In the genomic region with DNA sequence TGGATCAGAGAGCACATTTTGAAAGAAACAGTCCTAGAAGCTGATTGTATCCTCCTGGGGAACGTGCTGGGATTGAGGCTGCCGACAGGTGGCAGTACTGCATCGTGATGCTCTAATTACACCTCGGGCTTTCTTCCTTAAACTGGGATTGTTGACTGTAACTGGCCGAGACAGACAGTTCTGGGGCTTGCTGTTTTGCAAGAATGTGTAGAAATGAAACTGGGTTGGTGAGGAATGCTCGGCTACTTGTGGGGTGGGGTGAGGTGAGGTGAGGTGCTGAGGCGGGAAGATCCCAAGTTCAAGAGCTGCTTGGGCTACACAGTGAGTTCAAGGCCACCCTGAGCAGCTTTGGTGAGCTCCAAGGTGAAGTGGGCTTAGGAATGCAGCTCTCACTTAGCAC, we compare ENCODE assay signal across 9 mouse cellular contexts. TPM values are rescaled to one million over a fixed set of nuclear protein-coding genes. Genes with fewer than 3 reads are reported as not detected.
DNase-seq lines count a peak whose midpoint lies in the region; ATAC-seq and TF ChIP-seq lines count a peak whose summit lies in the region.
"Had no signal": no experiment of that assay in that cellular context is flagged by ENCODE, and none has a peak within 500 bp of the region (broad histone marks: within the 10 kb centered on the region; RNA-seq: fewer than 3 reads in every experiment).

No protein-coding gene starts in this region.

- no peak overlapping the region for H3K4me2 ChIP-seq in embryonic facial prominence, embryonic 11.5 days (ENCODE audit: low read depth, low read length)
- H3K4me2 ChIP-seq in kidney, embryonic 16.5 days (replicated peaks; ENCODE audit: low read depth, low read length), result no peak overlapping the region
- H3K4me2 ChIP-seq in stomach, embryonic 14.5 days (replicated peaks; ENCODE audit: low read depth, low read length), result no peak overlapping the region
- H3K4me2 ChIP-seq: heart, embryonic 13.5 days had no signal

- no peaks in the 10 kb centered on the region for H3K27me3 ChIP-seq in embryonic facial prominence, embryonic 11.5 days (ENCODE audit: control insufficient read depth, insufficient read depth, low read length)
- no peaks in the 10 kb centered on the region for H3K27me3 ChIP-seq in heart, adult 2 months (ENCODE audit: control insufficient read depth, insufficient read depth, low read length)
- H3K27me3 ChIP-seq in kidney, embryonic 16.5 days (ENCODE audit: insufficient read depth, low read length), result no peaks in the 10 kb centered on the region
- H3K27me3 ChIP-seq in liver, adult 2 months (ENCODE audit: control insufficient read depth, insufficient read depth, low read length), result no peaks in the 10 kb centered on the region
- H3K27me3 ChIP-seq in stomach, embryonic 14.5 days (ENCODE audit: control insufficient read depth, insufficient read depth, low read length), result no peaks in the 10 kb centered on the region
- H3K27me3 ChIP-seq: heart, embryonic 13.5 days had no signal

- H3K9me3 ChIP-seq in embryonic facial prominence, embryonic 11.5 days (replicated peaks; ENCODE audit: control insufficient read depth, low read length), result no peaks in the 10 kb centered on the region
- H3K9me3 ChIP-seq in kidney, embryonic 16.5 days (ENCODE audit: low read length), result no peaks in the 10 kb centered on the region
- H3K9me3 ChIP-seq in stomach, embryonic 14.5 days (ENCODE audit: control insufficient read depth, low read depth, low read length), result no peaks in the 10 kb centered on the region

- H3K9ac ChIP-seq in embryonic facial prominence, embryonic 11.5 days (replicated peaks; ENCODE audit: low read length), result peak overlapping the region; percentile 26; the same call in 1 of the 2 replicates
- no peak overlapping the region for H3K9ac ChIP-seq in heart, adult 2 months (ENCODE audit: low read depth, low read length)
- H3K9ac ChIP-seq in kidney, embryonic 16.5 days (replicated peaks; ENCODE audit: low read length), result no peak overlapping the region
- H3K9ac ChIP-seq in liver, adult 2 months (ENCODE audit: low read depth, low read length), result no peak overlapping the region
- H3K9ac ChIP-seq in stomach, embryonic 14.5 days (replicated peaks; ENCODE audit: low read depth, low read length), result no peak overlapping the region
- H3K9ac ChIP-seq: heart, embryonic 13.5 days had no signal

- no peaks in the 10 kb centered on the region; the same call in 1 of the 2 replicates for H3K4me1 ChIP-seq in embryonic facial prominence, embryonic 11.5 days (ENCODE audit: control insufficient read depth, insufficient read depth, low read length)
- peaks cover 8% of the 10 kb centered on the region for H3K4me1 ChIP-seq in heart, adult 2 months (ENCODE audit: control insufficient read depth, insufficient read depth, low read length)
- peaks cover 11% of the 10 kb centered on the region; the same call in 1 of the 2 replicates for H3K4me1 ChIP-seq in kidney, embryonic 16.5 days (ENCODE audit: insufficient read depth, low read length)
- H3K4me1 ChIP-seq in liver, adult 2 months (ENCODE audit: control insufficient read depth, insufficient read depth, low read length), result no peaks in the 10 kb centered on the region; the same call in 1 of the 2 replicates
- peaks cover 22% of the 10 kb centered on the region; the same call in 1 of the 2 replicates for H3K4me1 ChIP-seq in stomach, embryonic 14.5 days (ENCODE audit: control insufficient read depth, insufficient read depth, low read length)

- no peak overlapping the region for H3K27ac ChIP-seq in embryonic facial prominence, embryonic 11.5 days (replicated peaks; ENCODE audit: low read depth, low read length)
- H3K27ac ChIP-seq in heart, adult 2 months, result peak overlapping the region; percentile 44
- no peak overlapping the region for H3K27ac ChIP-seq in kidney, embryonic 16.5 days (ENCODE audit: low read length)
- no peak overlapping the region for H3K27ac ChIP-seq in liver, adult 2 months (replicated peaks; ENCODE audit: insufficient read depth, low read depth, low read length)
- peak overlapping the region; percentile 56; the same call in 1 of the 2 replicates for H3K27ac ChIP-seq in stomach, embryonic 14.5 days (ENCODE audit: low read length)
- H3K27ac ChIP-seq: heart, embryonic 13.5 days had no signal

- no peaks in the 10 kb centered on the region for H3K79me2 ChIP-seq in heart, adult 2 months (replicated peaks; ENCODE audit: control insufficient read depth, insufficient read depth, low read length)
- H3K79me2 ChIP-seq in liver, adult 2 months (ENCODE audit: control insufficient read depth, insufficient read depth, low read length), result no peaks in the 10 kb centered on the region

- no peak overlapping the region for H3K4me3 ChIP-seq in embryonic facial prominence, embryonic 11.5 days (ENCODE audit: low read depth, low read length)
- H3K4me3 ChIP-seq in heart, adult 2 months, result no peak overlapping the region
- H3K4me3 ChIP-seq in kidney, embryonic 16.5 days (ENCODE audit: low read length), result no peak overlapping the region
- no peak overlapping the region for H3K4me3 ChIP-seq in liver, adult 2 months (ENCODE audit: insufficient read depth, low read depth, low read length)
- no peak overlapping the region for H3K4me3 ChIP-seq in stomach, embryonic 14.5 days (ENCODE audit: low read depth, low read length)
- H3K4me3 ChIP-seq: heart, embryonic 13.5 days had no signal

- ATAC-seq in embryonic facial prominence, embryonic 11.5 days (replicated peaks; ENCODE audit: insufficient number of reproducible peaks, low FRiP score, low TSS enrichment, low read depth), result peak; percentile 32; the same call in 1 of the 2 replicates
- ATAC-seq in kidney, embryonic 16.5 days (ENCODE audit: low FRiP score, low TSS enrichment), result peak; percentile 77
- ATAC-seq in stomach, embryonic 14.5 days (ENCODE audit: insufficient number of reproducible peaks, insufficient read depth, low FRiP score, low read depth), result peak; percentile 68; the same call in 1 of the 2 replicates

- TF ChIP-seq POLR2A in heart, adult 2 months (IDR thresholded peaks at IDR 0.05; ENCODE audit: insufficient read depth, low read depth, low read length), result peak; percentile 52; the same call in 1 of the 2 replicates
- TF ChIP-seq POLR2A in liver, adult 2 months (IDR thresholded peaks at IDR 0.05; ENCODE audit: extremely low read depth, insufficient read depth, low read length), result no peak

- 1% methylated on average over 7 of the region's 7 CpGs for WGBS in embryonic facial prominence, embryonic 11.5 days
- 1% methylated on average over 7 of the region's 7 CpGs for WGBS in heart, adult 2 months
- 5% methylated on average over 7 of the region's 7 CpGs for WGBS in kidney, embryonic 16.5 days
- WGBS in liver, adult 2 months, result 3% methylated on average over 7 of the region's 7 CpGs
- WGBS in stomach, embryonic 14.5 days, result 4% methylated on average over 7 of the region's 7 CpGs

- H3K36me3 ChIP-seq in embryonic facial prominence, embryonic 11.5 days (replicated peaks; ENCODE audit: control insufficient read depth, insufficient read depth, low read depth, low read length), result no peaks in the 10 kb centered on the region
- no peaks in the 10 kb centered on the region for H3K36me3 ChIP-seq in heart, adult 2 months (ENCODE audit: control insufficient read depth, insufficient read depth, low read length)
- no peaks in the 10 kb centered on the region for H3K36me3 ChIP-seq in kidney, embryonic 16.5 days (ENCODE audit: insufficient read depth, low read length)
- no peaks in the 10 kb centered on the region for H3K36me3 ChIP-seq in liver, adult 2 months (ENCODE audit: control insufficient read depth, insufficient read depth, low read length)
- no peaks in the 10 kb centered on the region for H3K36me3 ChIP-seq in stomach, embryonic 14.5 days (ENCODE audit: control insufficient read depth, insufficient read depth, low read length)
- H3K36me3 ChIP-seq: heart, embryonic 13.5 days had no signal

- intact Hi-C loops in heart, adult 2 months (cut with DNase I), result loop anchor here (1.0 to 2.0 kb wide), 5 partner anchors 69 to 483 kb away; no protein-coding TSS in a partner anchor

- peak; percentile 99 for TF ChIP-seq CTCF in heart, adult 2 months (IDR thresholded peaks at IDR 0.05)
- peak; percentile 87 for TF ChIP-seq CTCF in liver, adult 2 months (IDR thresholded peaks at IDR 0.05; ENCODE audit: low read depth, low read length)

- peak; percentile 75 to 77 for DNase-seq in B cell, adult 2 months
- peak; percentile 70 for DNase-seq in adrenal gland, postnatal 25 days
- peak; percentile 92 for DNase-seq in embryonic facial prominence, embryonic 11.5 days (ENCODE audit: low spot score)
- DNase-seq in heart, adult 2 months, result peak; percentile 82 to 87
- DNase-seq in liver, adult 2 months (ENCODE audit: extremely low read depth, low read depth, low spot score), result peak; percentile 52
- peak; percentile 85 for DNase-seq in naive thymus-derived CD4-positive, alpha-beta T cell, adult 2 months (ENCODE audit: low read depth)

- TF ChIP-seq EP300 in heart, adult 2 months (IDR thresholded peaks at IDR 0.05; ENCODE audit: insufficient read depth, low read depth, low read length), result peak; percentile 98

RNA-seq across cellular contexts. Expression of a gene that starts 55.7 kb away (rescaled TPM):
- total RNA-seq in adrenal gland, postnatal 25 days (2021), result 0.43 and 3.8 TPM in 2 replicates
- 0.31 and 0.39 TPM in 2 replicates for polyA plus RNA-seq in embryonic facial prominence, embryonic 11.5 days (2014; fragmentation: Nextera tagmentation; extraction: Ambion mirVana)
- under 1 TPM; 0.25 to 0.29 TPM for total RNA-seq in heart, adult 2 months (2021)
- polyA plus RNA-seq in heart, adult 2 months (2012; rRNA removed), result 1.2 and 1.4 TPM in 2 replicates
- 2.9 and 3.4 TPM in 2 replicates for polyA plus RNA-seq in kidney, embryonic 16.5 days (2015; fragmentation: Nextera tagmentation; extraction: Ambion mirVana)
- 588 and 626 TPM in 2 replicates for total RNA-seq in liver, adult 2 months (2014; rRNA removed)
- 835 and 840 TPM in 2 replicates for polyA plus RNA-seq in liver, adult 2 months (2012; rRNA removed)
- polyA plus RNA-seq in stomach, embryonic 14.5 days (2014; fragmentation: Nextera tagmentation; extraction: Ambion mirVana), result 0.27 and 1.1 TPM in 2 replicates

Comparison
In these comparisons a context has a peak if more than half of its experiments do, and no peak if none do; other contexts are left out.
1. H3K27ac ChIP-seq: peak in heart, adult 2 months (single experiment) and stomach, embryonic 14.5 days (single experiment); none in embryonic facial prominence, embryonic 11.5 days (single experiment), kidney, embryonic 16.5 days (single experiment) and liver, adult 2 months (single experiment).
2. RNA of a gene that starts 55.7 kb away (polyA plus RNA-seq): 835 to 840 TPM in liver, adult 2 months; 2.9 to 3.4 TPM in kidney, embryonic 16.5 days, 1.2 to 1.4 TPM in heart, adult 2 months, 0.27 to 1.1 TPM in stomach, embryonic 14.5 days and 0.31 to 0.39 TPM in embryonic facial prominence, embryonic 11.5 days; every median in the first group is over 100 times any median in the second.
3. Peak in every context shown above with its lines, with median percentiles within 50 percentile points of each other: DNase-seq and ATAC-seq.